Mouse (Mus musculus): ENCODE data around the gene Ppp1r3g. TPM values are rescaled to one million over a fixed set of nuclear protein-coding genes. Genes with fewer than 3 reads are reported as not detected.

The Ppp1r3g gene
- polyA plus RNA-seq, 1 experiment = 0.04 TPM

GRCm38 (mm10) chr13:35995231-35995630 is 36.6 kb downstream of the Ppp1r3g start:
- no peak for DNase-seq (ENCODE audit: low spot score)

- no peak for DNase-seq (ENCODE audit: low spot score)
Measured at GRCm38 (mm10) chr13:35995696-35996426, 37.2 kb downstream of the Ppp1r3g start.

GRCm38 (mm10) chr13:35997606-35998005 is 39.0 kb downstream of the Ppp1r3g start:
- DNase-seq (ENCODE audit: low spot score) = no peak

- no peak for DNase-seq (ENCODE audit: low spot score)
Measured at GRCm38 (mm10) chr13:36000798-36001197, 42.2 kb downstream of the Ppp1r3g start.

GRCm38 (mm10) chr13:36009981-36010380 is 51.3 kb downstream of the Ppp1r3g start:
- no peak for DNase-seq (ENCODE audit: low spot score)

GRCm38 (mm10) chr13:36015636-36016035 is 57.0 kb downstream of the Ppp1r3g start:
- DNase-seq (ENCODE audit: low spot score) = no peak

- no peak for DNase-seq (ENCODE audit: low spot score)
Measured at GRCm38 (mm10) chr13:36018017-36018416, 59.4 kb downstream of the Ppp1r3g start.

GRCm38 (mm10) chr13:36019309-36020274 is 61.0 kb downstream of the Ppp1r3g start:
- no peak for DNase-seq (ENCODE audit: low spot score)

Other genes starting within 250 kb of the Ppp1r3g start
- gene Rpp40, start 52.5 kb upstream of the Ppp1r3g start, polyA plus RNA-seq (2012; rRNA removed) = 7.2 and 7.6 TPM in 2 replicates
- gene Fars2, start 158.6 kb downstream of the Ppp1r3g start, polyA plus RNA-seq (2012; rRNA removed) = 32.8 and 34.8 TPM in 2 replicates
- 6.5 and 7.2 TPM in 2 replicates for gene Lyrm4, start 158.7 kb downstream of the Ppp1r3g start, polyA plus RNA-seq (2012; rRNA removed)

Measured in urinary bladder, adult 2 months (tissue).